Mouse (Mus musculus) splenic B cell, adult 2 months (primary cell): Measurements from ENCODE around the gene Hnrnpul2.

ENCODE experiments used
- DNase-seq: peaks from one replicate; pipeline ENCODE4 v3.0.0-alpha.2; 2011; ENCODE audit warnings: low read depth, low spot score
- H3K27me3 ChIP-seq: 2 replicates; pipeline ENCODE4 v1.6.1; 2012; ENCODE audit warnings: mild to moderate bottlenecking, low read length, moderate library complexity, mixed read lengths; ENCODE audit not compliant: control insufficient read depth, poor library complexity, insufficient read depth, severe bottlenecking
- H3K36me3 ChIP-seq: 2 replicates; pipeline ENCODE4 v1.6.1; 2012; ENCODE audit warnings: mild to moderate bottlenecking, low read length, moderate library complexity, mixed read lengths; ENCODE audit not compliant: control insufficient read depth, poor library complexity, insufficient read depth, severe bottlenecking

The Hnrnpul2 gene

DNA sequence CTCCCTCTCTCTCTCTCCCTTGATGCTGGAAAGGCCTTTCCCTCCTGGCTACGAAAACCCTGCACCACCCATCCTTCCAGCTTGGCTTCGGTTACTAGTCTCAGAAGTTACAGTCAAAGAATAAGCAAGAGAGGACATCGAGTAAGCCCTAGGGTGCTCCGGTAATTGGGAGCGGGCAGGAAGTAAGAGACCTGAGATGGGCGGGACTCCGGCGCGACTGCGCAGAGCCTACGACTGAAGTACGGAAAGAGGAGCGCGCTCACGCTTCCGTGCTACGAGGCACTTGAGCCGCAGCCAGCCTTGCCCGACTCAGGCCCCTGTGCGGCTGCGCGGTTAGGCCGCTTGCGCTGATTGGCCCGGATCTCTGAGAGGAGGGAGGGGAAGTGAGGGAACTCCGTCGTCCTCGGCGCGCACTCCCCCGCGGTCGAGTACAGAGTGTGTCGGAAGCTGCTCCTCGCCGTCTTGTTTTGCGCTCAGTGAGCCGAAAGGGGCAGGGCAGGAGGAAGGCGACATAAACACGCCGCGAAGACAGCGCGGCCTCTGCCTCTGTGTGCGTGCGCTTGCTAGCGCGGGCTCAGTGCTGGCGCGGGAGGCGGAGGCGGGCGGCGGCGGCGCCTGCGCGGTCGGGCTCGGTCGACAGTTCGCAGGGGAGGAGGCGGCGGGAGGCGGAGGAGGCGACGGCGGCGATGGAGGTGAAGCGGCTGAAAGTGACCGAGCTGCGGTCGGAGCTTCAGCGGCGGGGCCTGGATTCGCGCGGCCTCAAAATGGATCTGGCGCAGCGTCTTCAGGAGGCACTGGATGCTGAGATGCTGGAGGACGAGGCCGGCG, at the start of gene Hnrnpul2:
Gene Hnrnpul2 (plus strand): TSS at position 415 of the 828 bp plus-strand sequence.
- DNase-seq = peak; percentile 100
- H3K27me3 ChIP-seq = no peaks in the 10 kb centered on the region
- peaks cover 13% of the 10 kb centered on the region for H3K36me3 ChIP-seq

DNA sequence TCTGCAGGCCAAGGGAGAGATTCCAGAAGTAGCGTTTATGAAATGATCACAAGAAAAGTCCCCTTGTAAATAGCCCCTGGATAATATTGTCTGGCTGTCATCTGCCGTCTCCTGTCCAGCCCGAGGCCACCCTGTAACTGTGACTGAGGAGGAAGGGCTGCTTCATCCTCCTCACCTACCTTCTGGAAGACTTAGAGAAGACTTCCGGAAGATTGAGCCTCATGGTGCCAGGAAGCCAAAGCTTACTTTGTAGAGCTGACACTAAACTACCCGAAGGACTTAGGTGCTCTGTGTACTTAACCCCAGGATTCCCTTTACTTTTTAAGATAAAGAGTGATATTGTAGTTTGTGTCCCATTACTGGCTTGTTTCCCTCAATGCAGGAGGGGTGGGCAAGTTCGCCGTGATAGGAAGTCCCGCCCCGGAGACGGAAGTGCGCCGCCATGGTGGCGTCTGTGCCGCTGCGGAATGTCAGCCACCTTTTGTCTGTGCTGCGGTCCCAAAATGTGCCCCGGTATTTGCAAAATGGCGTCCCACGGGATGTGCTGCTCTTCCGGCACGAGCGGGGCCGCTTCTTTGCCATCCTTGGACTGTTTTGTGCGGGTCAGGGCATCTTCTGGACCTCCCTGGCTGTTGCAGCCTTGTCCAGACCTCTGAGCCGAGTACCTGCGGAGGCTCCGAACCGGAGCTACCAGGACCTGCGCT, 49.1 kb upstream of the Hnrnpul2 start, which contains the start of gene Tmem223:
Gene Tmem223 (plus strand): TSS at position 430 of the 704 bp plus-strand sequence.
- Histone ChIP-seq H3K27me3 (no peaks in the 10 kb centered on the region), H3K36me3 (peaks cover 10% of the 10 kb centered on the region; the same call in 1 of the 2 replicates)
- peak; percentile 84 for DNase-seq

DNA sequence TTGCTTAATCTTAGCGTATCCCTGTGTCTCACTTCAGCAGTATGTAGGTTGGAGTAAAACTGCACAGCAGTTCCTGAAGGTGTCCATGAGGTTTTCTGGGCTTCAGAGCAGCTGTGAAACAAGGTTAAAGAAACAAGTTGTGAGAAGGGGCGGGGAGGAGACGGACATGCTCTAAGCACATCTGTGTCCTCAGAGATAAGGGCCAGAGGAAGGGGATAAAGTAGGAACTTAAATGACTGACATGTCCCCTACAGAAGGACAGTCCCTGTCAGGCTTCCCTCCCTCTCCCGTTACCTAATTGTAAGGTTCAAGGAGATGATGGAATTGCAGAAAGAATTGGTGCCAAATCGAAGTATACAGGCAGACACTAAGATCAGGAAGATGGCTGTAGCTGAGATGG, 46.8 kb upstream of the Hnrnpul2 start:
- H3K36me3 ChIP-seq = 0 out of 2 replicates have a peak, but pooled peaks cover 2% of the 10 kb centered on the region
- DNase-seq = no peak
- no peaks in the 10 kb centered on the region for H3K27me3 ChIP-seq

DNA sequence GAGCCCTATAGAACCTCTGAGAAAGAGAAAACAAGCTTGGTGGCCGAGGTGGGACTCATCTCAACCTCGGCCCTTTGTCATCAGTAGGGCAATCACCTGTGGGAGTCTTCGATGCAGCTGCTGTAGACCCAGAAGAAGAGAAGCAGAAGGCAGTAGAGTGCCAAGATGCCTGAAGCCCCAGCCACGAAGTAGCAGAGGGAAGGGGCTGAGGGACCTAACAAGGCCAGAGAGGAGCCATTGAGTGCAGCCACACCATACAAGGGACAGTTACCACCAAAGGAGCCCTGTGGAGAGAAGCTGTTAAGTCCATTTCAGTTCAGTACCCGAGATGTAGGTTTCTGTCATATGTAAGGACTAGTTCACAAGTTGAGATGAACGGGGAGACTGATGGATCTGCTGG, 46.4 kb upstream of the Hnrnpul2 start:
- Histone ChIP-seq H3K27me3 (no peaks in the 10 kb centered on the region), H3K36me3 (0 out of 2 replicates have a peak, but pooled peaks cover 2% of the 10 kb centered on the region)
- DNase-seq = no peak

DNA sequence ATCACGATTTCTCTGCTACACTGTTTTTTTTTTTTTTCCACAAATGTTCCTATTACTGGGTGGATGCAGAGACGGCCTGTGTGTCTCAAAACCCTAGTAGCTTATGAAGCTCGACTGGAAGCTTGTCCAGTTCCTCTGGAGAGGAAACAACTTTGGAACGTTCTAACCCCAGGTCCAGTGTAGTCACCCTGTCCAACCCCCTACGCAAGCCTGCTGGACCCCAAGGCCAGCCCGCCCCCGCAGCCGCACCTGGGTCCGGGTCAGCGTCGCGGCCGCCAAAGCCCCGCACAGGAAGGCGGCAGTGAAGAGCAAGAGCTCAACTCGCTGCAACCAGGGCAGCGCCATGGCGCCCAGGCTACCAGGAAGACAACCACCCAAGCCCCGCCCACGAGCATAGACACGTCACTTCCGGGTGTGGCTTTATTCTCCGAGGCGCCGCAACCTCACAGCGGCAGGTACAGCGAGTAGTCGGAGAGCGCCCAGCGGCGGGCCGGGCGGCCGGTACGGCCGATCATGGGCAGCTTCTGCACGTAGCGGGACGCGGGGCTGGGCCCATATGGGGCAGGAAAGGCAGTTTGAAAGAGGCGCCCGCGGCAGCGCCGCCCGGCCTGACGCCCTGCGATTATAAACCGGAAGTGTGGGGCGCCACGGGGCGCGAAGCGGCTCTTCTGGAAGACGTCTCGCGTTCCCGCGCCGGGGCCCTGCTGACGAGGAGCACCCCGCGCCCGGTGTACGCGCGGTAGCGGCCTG, 45.5 kb upstream of the Hnrnpul2 start, which contains the start of gene Tmem179b:
Gene Tmem179b (minus strand): TSS at position 382 of the 750 bp plus-strand sequence.
- H3K27me3 ChIP-seq = no peaks in the 10 kb centered on the region

DNA sequence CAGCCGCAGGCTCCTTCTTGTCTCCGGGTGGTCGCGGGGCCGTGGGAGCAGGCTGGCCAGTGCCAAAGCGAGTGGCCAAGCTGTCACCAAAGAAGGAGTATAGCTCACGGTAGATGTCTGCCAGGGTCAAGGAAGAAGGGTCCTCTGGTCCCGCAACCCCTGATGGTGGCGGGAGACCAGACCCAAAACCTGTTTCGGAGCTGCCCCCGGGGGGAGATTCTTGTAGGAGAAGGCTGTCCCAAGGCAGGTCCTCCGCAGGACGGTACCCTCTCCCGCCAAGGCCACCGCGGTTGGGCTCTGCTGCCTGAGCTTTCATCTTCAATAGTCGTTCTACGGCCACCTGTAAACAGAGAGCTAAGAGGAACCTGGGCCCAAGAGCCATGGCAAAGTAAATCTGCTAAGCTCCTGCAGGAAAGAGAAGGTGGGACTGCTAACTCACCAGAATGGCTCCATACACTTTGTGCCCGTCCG, 44.8 kb upstream of the Hnrnpul2 start:
- no peaks in the 10 kb centered on the region for H3K27me3 ChIP-seq
- no peak for DNase-seq
- no peaks in the 10 kb centered on the region for H3K36me3 ChIP-seq

More for the DNA sequence above, 45.5 kb upstream of the Hnrnpul2 start, which contains the start of gene Tmem179b:
- DNase-seq = peak; percentile 96
- H3K36me3 ChIP-seq = no peaks in the 10 kb centered on the region

DNA sequence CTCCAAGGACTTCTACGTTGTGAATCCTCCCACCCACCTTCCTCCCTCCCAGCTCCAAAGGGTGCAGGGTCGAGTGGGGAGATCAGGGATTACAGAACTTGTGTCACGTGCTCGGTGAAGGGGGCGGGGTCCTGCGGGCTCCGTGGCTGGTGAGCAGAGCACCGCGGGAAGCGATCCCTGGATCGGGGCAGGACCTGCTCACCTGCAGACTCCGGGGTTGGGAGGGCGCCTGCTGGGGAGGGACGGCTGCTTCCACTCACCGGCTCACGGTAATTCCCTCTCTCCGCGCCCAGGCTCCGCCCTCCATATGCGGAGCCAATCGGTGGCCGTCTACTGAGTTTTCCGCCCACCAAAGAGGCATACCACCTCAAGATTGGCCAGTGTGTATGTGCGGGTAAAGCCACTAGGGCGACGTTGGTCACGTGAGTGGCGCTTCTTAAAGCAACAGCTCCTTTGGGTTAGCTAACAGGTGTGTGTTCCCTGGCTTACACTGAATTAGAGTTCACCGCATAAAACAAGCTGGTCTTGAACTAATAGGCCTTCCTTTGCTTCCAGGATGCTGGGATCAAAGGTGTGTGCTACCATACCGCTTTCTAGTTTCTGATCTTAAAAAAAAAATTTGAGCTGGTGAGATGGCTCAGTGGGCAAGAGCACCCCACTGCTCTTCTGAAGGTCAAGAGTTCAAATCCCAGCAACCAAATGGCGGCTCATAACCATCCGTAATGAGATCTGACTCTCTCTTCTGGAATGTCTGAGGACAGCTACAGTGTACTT, 33.6 kb upstream of the Hnrnpul2 start, which contains the start of gene Taf6l:
Gene Taf6l (minus strand): TSS at position 410 of the 774 bp plus-strand sequence.
- H3K36me3 ChIP-seq = no peaks in the 10 kb centered on the region
- no peaks in the 10 kb centered on the region for H3K27me3 ChIP-seq
- peak; percentile 97 for DNase-seq

DNA sequence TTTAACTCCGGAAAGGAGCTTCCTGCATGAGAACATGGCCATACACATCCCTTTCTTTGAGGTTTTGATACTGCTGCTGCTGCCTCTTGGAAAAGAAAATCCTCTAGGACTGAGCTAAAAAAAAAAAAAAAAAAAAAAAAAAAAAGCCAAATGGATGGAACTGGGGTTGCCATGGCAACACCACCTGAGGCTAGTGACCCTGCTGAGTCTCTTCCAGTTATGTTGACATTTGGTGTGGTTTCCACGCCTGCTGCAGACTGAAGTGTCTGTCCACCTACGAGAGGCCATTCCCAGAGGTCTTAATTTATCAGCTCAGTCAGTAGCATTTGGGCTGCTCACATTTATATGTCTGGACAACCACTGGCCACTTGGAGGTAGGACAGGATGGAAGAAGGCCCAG, 31.3 kb upstream of the Hnrnpul2 start:
- no peak for DNase-seq
- H3K36me3 ChIP-seq = peaks cover 12% of the 10 kb centered on the region
- H3K27me3 ChIP-seq = no peaks in the 10 kb centered on the region

DNA sequence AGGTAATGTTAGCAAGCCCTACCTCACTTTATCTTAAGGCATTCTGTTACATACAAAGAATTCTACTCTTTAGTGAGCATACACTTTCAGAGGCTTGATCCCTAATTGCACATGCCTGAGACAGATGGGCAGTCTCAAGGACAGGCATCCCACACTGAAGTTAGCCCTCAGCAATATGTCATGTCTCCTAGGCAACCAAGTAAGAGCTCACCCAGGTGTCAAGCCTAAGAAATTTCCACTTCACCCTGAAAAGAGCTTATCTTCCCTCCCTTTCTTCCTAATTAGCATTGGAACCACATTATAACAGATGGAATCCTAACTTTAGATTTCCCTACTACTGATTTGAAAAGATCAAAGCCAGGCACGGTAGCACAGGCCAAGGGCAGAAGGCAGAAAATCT, 30.6 kb upstream of the Hnrnpul2 start:
- H3K27me3 ChIP-seq = no peaks in the 10 kb centered on the region
- no peak for DNase-seq
- H3K36me3 ChIP-seq = peaks cover 17% of the 10 kb centered on the region

DNA sequence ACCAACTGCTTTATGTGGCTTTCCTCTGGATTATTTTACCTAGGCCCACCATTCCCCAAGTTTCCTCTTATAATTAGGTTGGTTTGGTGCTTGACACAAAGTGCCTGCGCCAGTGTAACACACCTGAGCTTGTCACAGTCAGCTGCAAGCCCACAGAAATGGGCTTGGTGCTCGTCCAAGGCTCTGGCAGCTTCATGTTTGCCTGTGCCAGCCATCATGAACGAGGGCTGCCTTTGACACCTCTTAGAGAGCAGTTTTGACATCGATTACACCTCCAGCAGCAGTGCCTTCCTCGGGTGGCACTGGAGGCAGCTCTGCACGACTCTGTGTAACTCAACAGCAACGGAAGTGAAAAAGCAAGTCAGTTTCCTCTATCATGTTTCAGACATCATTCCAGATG, 29.6 kb upstream of the Hnrnpul2 start:
- no peak for DNase-seq
- H3K27me3 ChIP-seq = no peaks in the 10 kb centered on the region
- peaks cover 24% of the 10 kb centered on the region for H3K36me3 ChIP-seq

DNA sequence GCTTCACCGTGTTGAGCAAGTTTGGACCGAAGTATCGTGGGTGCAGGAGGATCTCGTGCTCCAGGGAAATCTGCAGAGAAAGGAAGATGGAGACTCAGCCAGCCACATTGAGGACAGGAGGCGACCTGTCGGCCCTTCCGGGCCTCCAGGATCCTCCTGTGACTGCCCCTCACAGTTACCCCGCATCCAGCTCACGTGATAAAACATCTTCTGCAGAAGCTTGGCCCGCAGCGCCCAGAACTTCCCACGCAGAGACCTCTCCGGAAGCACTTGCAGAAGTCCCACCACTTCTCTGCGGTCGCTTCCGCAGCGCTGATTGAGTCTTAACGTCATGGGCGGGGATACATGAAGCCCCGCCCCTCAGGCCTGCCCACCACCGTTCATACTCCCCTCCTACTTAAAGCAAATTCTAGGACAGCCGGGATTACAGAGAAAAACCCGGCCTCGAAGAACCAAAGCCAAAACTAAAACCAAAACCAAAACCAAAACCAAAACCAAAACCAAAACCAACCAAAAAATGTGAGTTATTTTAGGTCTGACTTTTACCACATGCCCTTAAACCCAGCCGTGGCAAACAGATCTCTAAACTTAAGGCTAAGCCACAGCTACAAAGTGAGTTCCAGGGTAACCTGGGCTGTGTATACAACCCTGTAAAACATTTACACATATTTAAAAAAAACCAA, 21.4 kb upstream of the Hnrnpul2 start, which contains the start of gene Polr2g:
Gene Polr2g (minus strand): TSS at position 314 of the 683 bp plus-strand sequence.
- peak; percentile 93 for DNase-seq
- peaks cover 17% of the 10 kb centered on the region for H3K36me3 ChIP-seq
- no peaks in the 10 kb centered on the region for H3K27me3 ChIP-seq

DNA sequence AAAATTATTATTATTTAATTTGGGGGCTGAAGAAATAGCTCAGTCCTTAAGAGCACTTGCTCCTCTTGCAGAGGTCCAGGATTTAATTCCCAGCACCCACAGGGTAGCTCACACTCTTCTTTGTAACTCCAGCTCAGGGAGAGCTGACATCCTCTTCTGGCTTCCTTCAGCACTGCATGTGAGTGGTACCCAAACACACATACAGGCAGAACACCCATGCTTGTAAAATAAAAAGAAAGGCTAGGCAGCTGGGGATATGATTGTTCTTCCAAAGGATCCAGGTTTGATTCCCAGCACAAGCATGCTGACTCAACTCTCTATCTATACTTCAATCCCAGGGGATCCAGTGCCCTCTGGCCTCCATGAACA, 20.9 kb upstream of the Hnrnpul2 start:
- Histone ChIP-seq H3K27me3 (no peaks in the 10 kb centered on the region), H3K36me3 (peaks cover 11% of the 10 kb centered on the region; the same call in 1 of the 2 replicates)
- no peak for DNase-seq

DNA sequence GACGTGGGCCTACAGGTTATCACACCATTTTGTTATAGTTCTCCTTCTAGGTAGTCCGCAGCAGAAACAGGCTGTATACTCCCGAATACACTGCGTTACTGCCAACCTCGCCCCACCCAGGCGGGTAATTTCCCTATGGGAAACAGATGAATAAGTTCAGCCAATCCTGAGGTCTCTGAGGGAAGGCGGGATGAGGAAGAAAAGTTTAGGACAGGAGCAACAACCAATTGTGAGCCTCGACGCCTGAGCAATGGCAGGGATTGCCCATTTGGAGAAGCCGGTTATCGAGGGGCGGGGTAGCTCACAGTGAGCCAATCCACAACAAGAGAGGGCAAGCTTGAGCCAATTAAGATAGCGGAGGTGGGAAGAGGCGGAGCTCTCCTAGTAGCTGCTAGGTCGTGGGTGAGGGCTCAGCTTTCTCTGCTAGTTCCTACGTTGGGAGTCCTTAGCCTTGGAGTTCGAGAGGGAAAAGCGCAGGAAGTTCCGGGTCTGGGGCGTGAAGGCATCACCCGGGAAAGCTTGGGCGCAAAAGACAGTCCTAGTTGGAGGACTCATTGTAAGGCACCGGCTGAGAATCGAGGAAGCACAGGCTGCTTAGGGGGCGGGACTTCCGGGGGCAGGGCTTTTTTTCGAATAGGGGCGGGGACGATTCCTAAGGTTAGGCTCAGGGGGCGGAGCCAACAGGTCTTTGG, 17.5 kb upstream of the Hnrnpul2 start, which contains the start of gene Zbtb3:
Gene Zbtb3 (plus strand): TSS at position 426 of the 692 bp plus-strand sequence.
- 0 out of 2 replicates have a peak, but pooled peaks cover under 1% of the 10 kb centered on the region for H3K36me3 ChIP-seq
- H3K27me3 ChIP-seq = no peaks in the 10 kb centered on the region
- peak; percentile 97 for DNase-seq
